Mouse (Mus musculus) cortical plate, adult 2 months (tissue): ENCODE data around the gene Celsr3. TPM values are rescaled to one million over a fixed set of nuclear protein-coding genes. Genes with fewer than 3 reads are reported as not detected.

Experiments
- H3K27ac ChIP-seq: fragments of 200-500 bp; 2 replicates; pipeline ENCODE4 v1.5.1; 2012; ENCODE audit warnings: low read length, control low read depth, inconsistent platforms; ENCODE audit not compliant: insufficient read depth
- H3K4me1 ChIP-seq: fragments of 200-500 bp; 2 replicates; pipeline ENCODE4 v1.6.1; 2011; ENCODE audit warnings: low read length; ENCODE audit not compliant: control insufficient read depth, insufficient read depth
- H3K4me3 ChIP-seq: fragments of 200-500 bp; 2 replicates; pipeline ENCODE4 v1.5.1; 2011; ENCODE audit warnings: mild to moderate bottlenecking, low read length, control low read depth; ENCODE audit not compliant: insufficient read depth
- CTCF ChIP-seq: fragments of 200-500 bp; IDR thresholded peaks from 2 replicates; pipeline ENCODE4 v1.5.1; 2011; ENCODE audit warnings: mild to moderate bottlenecking, control low read depth, low read length; ENCODE audit not compliant: insufficient read depth; ENCODE audit errors: extremely low read depth
- POLR2A ChIP-seq: fragments of 200-500 bp; IDR thresholded peaks from 2 replicates; pipeline ENCODE4 v1.6.1; 2011; ENCODE audit warnings: mild to moderate bottlenecking, low read length, control low read depth; ENCODE audit not compliant: insufficient read depth; ENCODE audit errors: extremely low read depth
- polyA plus RNA-seq: library from polyadenylated mRNA; depleted of rRNA; stranded (reverse); fragments of >200 nt; gene quantifications from 2 replicates; pipeline ENCODE4 v1.2.3, GENCODE M21; 2012

Celsr3 gene
- polyA plus RNA-seq, 1 experiment: 74.3 TPM

DNA sequence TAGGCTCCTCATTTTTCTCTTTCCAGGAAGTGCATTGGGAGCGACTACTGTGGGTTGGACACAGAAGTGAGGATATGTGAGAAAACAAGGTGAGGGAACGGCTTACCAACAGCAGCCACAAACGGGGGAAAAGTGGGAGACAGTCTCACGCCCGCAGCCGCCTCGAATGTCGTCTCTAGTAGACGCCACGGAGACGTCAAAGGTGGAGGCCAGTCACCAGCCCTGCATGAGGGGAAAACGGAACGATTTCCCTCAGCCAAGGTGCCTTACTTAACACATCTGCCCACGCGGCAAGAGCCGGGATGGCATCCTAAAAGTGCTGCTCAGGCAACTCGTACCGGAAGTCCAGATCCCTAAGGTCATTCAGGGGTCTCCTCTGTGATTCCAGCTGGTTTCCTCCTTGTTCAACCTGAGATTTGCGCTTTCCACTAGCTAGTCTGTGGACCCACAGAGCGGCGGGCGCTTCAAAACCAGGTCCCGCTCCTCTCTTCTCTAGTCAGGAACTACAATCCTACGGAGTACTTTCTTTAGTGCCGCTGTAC, 1.9 kb upstream of the Celsr3 start:
- peak overlapping the region; percentile 62 for H3K4me3 ChIP-seq
- TF ChIP-seq CTCF: no peak
- TF ChIP-seq POLR2A: no peak
- no peaks in the 10 kb centered on the region; the same call in 1 of the 2 replicates for H3K4me1 ChIP-seq
- no peak overlapping the region for H3K27ac ChIP-seq

DNA sequence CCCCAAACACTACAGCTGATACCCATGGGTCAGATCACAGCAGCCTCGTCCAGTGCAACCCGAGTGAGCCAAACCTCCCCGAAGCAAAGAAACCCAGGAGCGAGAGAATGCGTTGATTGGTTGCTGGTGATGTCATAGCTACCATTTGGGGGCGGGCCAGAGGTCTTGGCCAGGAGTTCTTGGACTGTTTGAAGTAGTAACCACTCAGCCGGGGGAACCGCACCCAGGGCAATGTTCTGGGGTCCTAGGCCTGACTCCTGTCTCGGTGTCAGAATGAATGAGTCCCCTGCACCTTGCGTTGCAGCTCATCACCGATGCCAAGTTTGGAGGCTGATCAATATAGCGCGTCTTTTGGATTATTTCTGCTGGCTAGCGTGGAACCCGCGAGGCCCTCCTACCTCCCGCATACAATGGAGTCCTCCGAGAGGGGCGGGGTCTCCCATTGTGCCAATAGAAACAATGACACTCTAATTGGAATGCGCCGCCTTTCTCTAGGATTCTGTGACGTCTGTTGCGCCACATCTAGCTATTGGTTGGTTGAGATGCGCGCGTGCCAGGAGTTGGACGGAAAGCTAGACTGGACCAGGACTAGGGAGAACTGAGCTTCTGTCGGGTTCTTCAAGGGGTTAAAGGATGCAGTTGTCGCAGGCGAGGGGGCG, 1.2 kb upstream of the Celsr3 start:
- TF ChIP-seq CTCF (no peak), POLR2A (peak; percentile 65; the same call in 1 of the 2 replicates)
- peak overlapping the region; percentile 62 for H3K4me3 ChIP-seq
- H3K27ac ChIP-seq: no peak overlapping the region
- no peaks in the 10 kb centered on the region; the same call in 1 of the 2 replicates for H3K4me1 ChIP-seq

DNA sequence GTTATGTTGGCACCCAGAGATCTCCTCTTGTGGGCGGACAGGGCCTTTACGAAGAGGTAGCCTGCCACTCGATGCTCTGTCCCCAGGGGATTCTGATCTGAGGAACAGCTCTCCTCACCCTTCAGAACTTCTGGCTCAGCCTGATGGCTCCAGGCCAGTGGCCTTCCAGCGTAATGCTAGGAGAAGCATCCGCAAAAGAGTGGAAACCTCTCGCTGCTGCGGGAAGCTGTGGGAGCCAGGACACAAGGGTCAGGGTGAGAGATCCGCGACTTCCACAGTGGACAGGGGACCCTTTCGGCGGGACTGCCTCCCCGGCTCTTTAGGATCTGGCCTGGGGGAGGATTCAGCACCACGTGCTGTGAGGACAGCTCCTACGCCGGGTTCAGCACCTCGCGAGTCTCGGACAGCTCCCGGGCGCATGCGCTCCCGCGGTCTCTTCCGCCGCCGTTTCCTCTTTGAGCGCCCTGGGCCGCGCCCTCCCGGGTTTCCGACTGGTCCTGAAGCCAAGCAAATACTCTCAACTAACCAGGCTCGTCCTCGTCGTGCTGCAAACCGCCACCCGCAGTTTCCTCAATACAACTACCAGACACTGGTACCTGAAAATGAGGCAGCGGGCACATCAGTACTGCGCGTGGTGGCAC, 700 bp downstream of the Celsr3 start:
- H3K4me1 ChIP-seq: no peaks in the 10 kb centered on the region; the same call in none of the 2 replicates
- no peak overlapping the region for H3K27ac ChIP-seq
- H3K4me3 ChIP-seq: peak overlapping the region; percentile 62
- TF ChIP-seq POLR2A: no peak
- no peak for TF ChIP-seq CTCF

DNA sequence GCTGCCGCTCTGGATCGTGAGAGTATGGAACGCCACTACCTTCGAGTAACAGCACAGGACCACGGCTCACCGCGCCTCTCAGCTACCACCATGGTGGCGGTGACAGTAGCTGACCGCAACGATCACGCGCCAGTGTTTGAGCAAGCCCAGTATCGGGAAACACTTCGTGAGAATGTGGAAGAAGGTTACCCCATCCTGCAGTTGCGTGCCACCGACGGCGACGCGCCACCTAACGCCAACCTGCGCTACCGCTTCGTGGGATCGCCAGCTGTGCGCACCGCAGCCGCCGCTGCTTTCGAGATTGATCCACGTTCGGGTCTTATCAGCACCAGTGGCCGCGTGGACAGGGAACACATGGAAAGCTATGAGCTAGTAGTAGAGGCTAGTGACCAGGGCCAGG, 1.3 kb downstream of the Celsr3 start:
- peak overlapping the region; percentile 62; the same call in 1 of the 2 replicates for H3K4me3 ChIP-seq
- no peaks in the 10 kb centered on the region; the same call in none of the 2 replicates for H3K4me1 ChIP-seq
- H3K27ac ChIP-seq: no peak overlapping the region
- TF ChIP-seq CTCF (no peak), POLR2A (no peak)

DNA sequence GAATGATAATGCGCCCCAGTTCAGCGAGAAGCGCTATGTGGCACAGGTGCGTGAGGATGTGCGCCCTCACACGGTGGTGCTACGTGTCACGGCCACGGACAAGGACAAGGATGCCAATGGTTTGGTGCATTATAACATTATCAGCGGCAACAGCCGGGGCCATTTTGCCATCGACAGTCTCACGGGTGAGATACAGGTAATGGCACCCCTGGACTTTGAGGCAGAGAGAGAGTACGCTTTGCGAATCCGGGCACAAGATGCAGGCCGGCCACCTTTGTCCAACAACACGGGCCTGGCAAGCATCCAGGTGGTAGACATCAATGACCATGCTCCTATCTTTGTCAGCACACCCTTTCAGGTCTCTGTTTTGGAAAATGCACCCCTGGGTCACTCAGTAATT, 1.8 kb downstream of the Celsr3 start:
- Histone ChIP-seq H3K4me1 (no peaks in the 10 kb centered on the region; the same call in none of the 2 replicates), H3K27ac (no peak overlapping the region), H3K4me3 (peak overlapping the region; percentile 62; the same call in 1 of the 2 replicates)
- TF ChIP-seq CTCF (no peak), POLR2A (no peak)

DNA sequence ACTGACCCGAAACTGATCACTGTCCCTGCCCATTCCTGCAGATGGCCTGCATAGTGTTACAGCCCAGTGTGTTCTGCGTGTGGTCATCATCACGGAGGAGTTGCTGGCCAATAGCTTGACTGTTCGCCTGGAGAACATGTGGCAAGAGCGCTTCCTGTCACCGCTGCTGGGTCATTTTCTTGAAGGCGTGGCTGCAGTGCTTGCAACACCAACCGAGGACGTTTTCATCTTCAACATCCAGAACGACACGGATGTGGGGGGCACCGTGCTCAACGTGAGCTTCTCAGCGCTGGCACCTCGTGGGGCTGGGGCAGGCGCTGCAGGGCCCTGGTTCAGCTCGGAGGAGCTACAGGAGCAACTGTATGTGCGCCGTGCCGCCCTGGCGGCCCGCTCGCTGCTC, 5.5 kb downstream of the Celsr3 start:
- Histone ChIP-seq H3K4me3 (no peak overlapping the region), H3K4me1 (no peaks in the 10 kb centered on the region; the same call in none of the 2 replicates), H3K27ac (no peak overlapping the region)
- TF ChIP-seq POLR2A (no peak), CTCF (no peak)

DNA sequence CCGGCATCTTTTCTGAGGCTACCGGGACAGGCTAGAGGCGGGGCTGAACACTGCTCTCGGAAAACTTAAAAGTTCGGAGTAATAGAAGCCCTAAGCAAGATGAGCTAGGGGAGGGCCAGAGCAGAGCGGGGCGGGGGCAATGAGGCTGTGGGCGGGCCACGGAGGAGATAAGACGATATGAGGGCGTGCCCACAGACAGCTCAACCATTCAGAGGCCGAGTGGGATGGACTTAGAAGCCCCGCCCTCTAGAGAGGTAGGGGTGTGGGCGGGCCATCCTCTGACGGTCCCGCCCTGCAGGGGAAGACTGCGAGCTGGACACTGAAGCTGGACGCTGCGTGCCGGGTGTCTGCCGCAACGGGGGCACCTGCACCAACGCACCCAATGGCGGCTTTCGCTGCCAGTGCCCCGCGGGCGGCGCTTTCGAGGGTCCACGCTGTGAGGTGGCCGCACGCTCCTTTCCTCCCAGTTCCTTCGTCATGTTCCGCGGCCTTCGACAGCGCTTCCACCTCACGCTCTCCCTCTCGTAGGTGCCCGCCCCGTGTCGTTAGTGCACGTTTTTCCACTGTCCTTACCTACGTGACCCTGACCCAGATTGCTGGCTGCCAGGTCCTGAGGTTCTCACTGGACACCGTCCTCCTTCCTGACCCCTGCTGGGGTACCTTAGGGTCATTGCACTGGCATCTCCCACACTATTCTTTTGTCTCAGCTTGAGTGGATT, 6.4 kb downstream of the Celsr3 start:
- Histone ChIP-seq H3K4me1 (no peaks in the 10 kb centered on the region; the same call in none of the 2 replicates), H3K4me3 (no peak overlapping the region), H3K27ac (no peak overlapping the region)
- no peak for TF ChIP-seq CTCF
- no peak for TF ChIP-seq POLR2A

DNA sequence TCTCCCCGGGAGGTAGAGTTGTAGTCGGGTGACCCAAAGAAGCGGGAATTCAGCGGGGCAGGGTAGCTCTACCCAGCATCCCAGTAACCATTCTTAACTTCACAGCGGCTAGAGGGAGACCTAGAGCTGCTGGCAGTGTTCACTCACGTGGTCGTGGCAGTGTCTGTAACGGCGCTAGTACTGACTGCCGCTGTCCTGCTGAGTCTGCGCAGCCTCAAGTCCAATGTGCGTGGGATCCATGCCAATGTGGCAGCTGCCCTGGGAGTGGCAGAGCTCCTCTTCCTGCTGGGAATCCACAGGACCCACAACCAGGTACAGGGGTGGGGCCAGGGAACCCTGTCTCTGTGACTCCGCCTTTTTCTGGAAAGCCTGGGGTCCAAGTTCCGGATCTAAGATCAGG, 16.9 kb downstream of the Celsr3 start:
- H3K4me3 ChIP-seq: no peak overlapping the region
- no peaks in the 10 kb centered on the region for H3K4me1 ChIP-seq
- no peak overlapping the region for H3K27ac ChIP-seq
- TF ChIP-seq POLR2A (no peak), CTCF (peak; percentile 30; the same call in 1 of the 2 replicates)

DNA sequence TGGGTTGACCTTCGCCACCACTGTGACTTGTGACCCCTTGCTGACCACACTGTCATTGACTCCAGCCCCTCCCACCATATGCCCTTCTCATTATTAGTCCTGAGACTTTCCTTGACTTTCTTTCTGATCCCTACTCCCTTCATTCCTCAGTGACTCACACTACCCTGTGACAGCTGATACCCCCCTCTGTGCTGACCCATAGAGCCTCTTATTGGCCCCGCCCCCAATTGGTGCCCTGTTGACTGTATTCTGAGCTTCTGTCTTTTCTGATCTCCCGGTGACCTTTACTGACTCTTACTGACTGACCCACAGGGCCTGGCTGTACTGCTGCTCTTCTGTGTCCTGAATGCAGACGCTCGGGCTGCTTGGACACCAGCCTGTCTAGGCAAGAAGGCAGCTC, 19.3 kb downstream of the Celsr3 start:
- TF ChIP-seq POLR2A: no peak
- H3K27ac ChIP-seq: no peak overlapping the region
- H3K4me3 ChIP-seq: no peak overlapping the region
- no peaks in the 10 kb centered on the region for H3K4me1 ChIP-seq
